Mouse (Mus musculus): ENCODE results near the gene Plekha6. TPM values are rescaled to one million over a fixed set of nuclear protein-coding genes. Genes with fewer than 3 reads are reported as not detected.

Gene Plekha6
- polyA plus RNA-seq, 1 experiment from 2014 or later, result 4.6 TPM

- Histone ChIP-seq H3K9me3 (no peaks in the 10 kb centered on the region), H3K9ac (no peak overlapping the region), H3K27ac (no peak overlapping the region), H3K36me3 (no peaks in the 10 kb centered on the region), H3K4me1 (no peaks in the 10 kb centered on the region), H3K4me2 (no peak overlapping the region), H3K27me3 (peaks cover 37% of the 10 kb centered on the region), H3K4me3 (no peak overlapping the region)
- 88% methylated on average over 9 of the region's 9 CpGs for WGBS
- ATAC-seq (ENCODE audit: insufficient number of reproducible peaks, low FRiP score, low TSS enrichment, low read depth), result no peak
Observed at GRCm38 (mm10) chr1:133171357-133171756, 7.3 kb downstream of the Plekha6 start.

DNA sequence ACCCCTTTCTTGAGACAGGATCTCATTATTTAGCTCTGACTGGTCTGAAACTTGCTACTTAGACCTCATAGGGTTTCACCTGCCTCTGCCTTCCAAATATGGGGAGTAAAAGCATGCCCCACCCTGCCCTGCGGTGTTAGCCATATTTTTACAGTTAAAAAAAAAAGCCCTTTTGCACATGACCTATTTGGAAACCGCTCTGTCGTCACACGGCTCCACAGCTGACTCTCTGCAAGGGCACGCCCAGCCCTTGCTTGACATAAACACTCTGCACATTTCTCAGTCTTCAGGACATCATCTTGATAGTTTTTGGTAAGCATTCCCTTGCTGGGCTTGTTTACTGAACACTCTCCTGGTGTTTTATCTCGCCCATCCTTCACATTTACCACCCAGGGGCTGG, 11.1 kb downstream of the Plekha6 start:
- no peak for ATAC-seq (ENCODE audit: insufficient number of reproducible peaks, low FRiP score, low TSS enrichment, low read depth)
- no peaks in the 10 kb centered on the region for H3K36me3 ChIP-seq
- no peak overlapping the region for H3K4me3 ChIP-seq
- peaks cover 17% of the 10 kb centered on the region; the same call in 1 of the 2 replicates for H3K27me3 ChIP-seq
- H3K4me2 ChIP-seq, result no peak overlapping the region
- 66% methylated on average over 6 of the region's 6 CpGs for WGBS
- H3K4me1 ChIP-seq, result peaks cover 17% of the 10 kb centered on the region
- H3K9me3 ChIP-seq, result no peaks in the 10 kb centered on the region
- H3K27ac ChIP-seq, result no peak overlapping the region
- no peak overlapping the region for H3K9ac ChIP-seq

DNA sequence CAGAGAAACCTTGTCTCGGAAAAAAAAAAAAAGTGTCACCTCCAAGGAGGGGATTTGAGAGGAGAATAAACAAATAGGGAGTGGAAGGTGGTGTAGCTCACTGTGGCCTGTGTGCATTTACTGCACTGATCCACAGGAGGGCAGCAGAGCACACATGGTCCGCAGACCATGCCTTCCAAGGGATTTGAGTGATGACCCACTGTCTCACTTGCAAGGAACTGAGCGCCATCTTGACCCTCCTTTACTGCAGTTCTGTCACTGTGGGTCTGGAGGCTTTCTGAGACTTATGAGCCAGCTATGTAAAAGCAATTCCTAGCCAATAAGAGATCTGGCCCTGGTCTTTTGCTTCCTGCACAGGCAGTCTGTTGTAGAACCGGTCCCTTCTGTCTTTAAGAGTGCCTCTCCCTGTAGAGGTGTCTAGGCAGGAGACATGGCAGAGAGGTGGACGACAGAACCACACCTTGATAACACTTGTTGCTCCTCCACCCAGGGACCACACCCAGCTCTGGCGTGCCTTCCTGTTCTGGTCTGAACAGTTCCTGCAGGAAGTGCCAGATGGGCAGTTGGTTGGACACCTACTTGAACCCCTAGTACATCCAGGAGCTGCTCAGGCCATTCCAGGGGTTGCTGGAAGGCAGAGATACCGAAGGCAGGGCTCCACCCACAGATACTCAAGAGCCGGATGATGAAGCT, 13.6 kb downstream of the Plekha6 start:
- peaks cover 26% of the 10 kb centered on the region for H3K27me3 ChIP-seq
- H3K4me3 ChIP-seq, result no peak overlapping the region
- WGBS, result 43% methylated on average over 8 of the region's 8 CpGs
- no peak for ATAC-seq (ENCODE audit: insufficient number of reproducible peaks, low FRiP score, low TSS enrichment, low read depth)
- H3K9me3 ChIP-seq, result no peaks in the 10 kb centered on the region
- no peak overlapping the region for H3K27ac ChIP-seq
- no peak overlapping the region for H3K4me2 ChIP-seq
- H3K9ac ChIP-seq, result no peak overlapping the region
- H3K36me3 ChIP-seq, result no peaks in the 10 kb centered on the region
- H3K4me1 ChIP-seq, result peaks cover 32% of the 10 kb centered on the region

- H3K9me3 ChIP-seq, result no peaks in the 10 kb centered on the region
- H3K4me2 ChIP-seq, result no peak overlapping the region
- H3K36me3 ChIP-seq, result no peaks in the 10 kb centered on the region
- H3K4me1 ChIP-seq, result peaks cover 41% of the 10 kb centered on the region
- no peak overlapping the region for H3K27ac ChIP-seq
- no peak overlapping the region for H3K4me3 ChIP-seq
- H3K9ac ChIP-seq, result no peak overlapping the region
- WGBS, result 65% methylated on average over 11 of the region's 11 CpGs
- ATAC-seq (ENCODE audit: insufficient number of reproducible peaks, low FRiP score, low TSS enrichment, low read depth), result no peak
- H3K27me3 ChIP-seq, result peaks cover 36% of the 10 kb centered on the region
Observed at GRCm38 (mm10) chr1:133178732-133179440, 14.9 kb downstream of the Plekha6 start.

- WGBS, result 1% methylated on average over 31 of the region's 31 CpGs
- Histone ChIP-seq H3K36me3 (no peaks in the 10 kb centered on the region), H3K27ac (no peak overlapping the region), H3K27me3 (peaks cover 31% of the 10 kb centered on the region), H3K9ac (no peak overlapping the region), H3K4me3 (peak overlapping the region; percentile 39), H3K4me2 (peak overlapping the region; percentile 84), H3K4me1 (peaks cover 41% of the 10 kb centered on the region), H3K9me3 (no peaks in the 10 kb centered on the region)
- no peak for ATAC-seq (ENCODE audit: insufficient number of reproducible peaks, low FRiP score, low TSS enrichment, low read depth)
Observed at GRCm38 (mm10) chr1:133181072-133182015, 17.3 kb downstream of the Plekha6 start.

- no peak for ATAC-seq (ENCODE audit: insufficient number of reproducible peaks, low FRiP score, low TSS enrichment, low read depth)
- Histone ChIP-seq H3K9ac (no peak overlapping the region), H3K4me1 (peaks cover 41% of the 10 kb centered on the region), H3K27me3 (peaks cover 27% of the 10 kb centered on the region), H3K4me2 (peak overlapping the region; percentile 84), H3K36me3 (no peaks in the 10 kb centered on the region), H3K4me3 (peak overlapping the region; percentile 39), H3K9me3 (no peaks in the 10 kb centered on the region), H3K27ac (no peak overlapping the region)
- under 1% methylated on average over 23 of the region's 25 CpGs for WGBS
Observed at GRCm38 (mm10) chr1:133182016-133182705, 18.2 kb downstream of the Plekha6 start.

- no peaks in the 10 kb centered on the region for H3K9me3 ChIP-seq
- no peaks in the 10 kb centered on the region for H3K36me3 ChIP-seq
- H3K27ac ChIP-seq, result no peak overlapping the region
- peak overlapping the region; percentile 32 for H3K4me3 ChIP-seq
- H3K9ac ChIP-seq, result no peak overlapping the region
- peaks cover 40% of the 10 kb centered on the region for H3K4me1 ChIP-seq
- peak overlapping the region; percentile 84 for H3K4me2 ChIP-seq
- H3K27me3 ChIP-seq, result peaks cover 27% of the 10 kb centered on the region
- no peak for ATAC-seq (ENCODE audit: insufficient number of reproducible peaks, low FRiP score, low TSS enrichment, low read depth)
- WGBS, result 2% methylated on average over 16 of the region's 16 CpGs
Observed at GRCm38 (mm10) chr1:133182706-133183095, 18.7 kb downstream of the Plekha6 start.

DNA sequence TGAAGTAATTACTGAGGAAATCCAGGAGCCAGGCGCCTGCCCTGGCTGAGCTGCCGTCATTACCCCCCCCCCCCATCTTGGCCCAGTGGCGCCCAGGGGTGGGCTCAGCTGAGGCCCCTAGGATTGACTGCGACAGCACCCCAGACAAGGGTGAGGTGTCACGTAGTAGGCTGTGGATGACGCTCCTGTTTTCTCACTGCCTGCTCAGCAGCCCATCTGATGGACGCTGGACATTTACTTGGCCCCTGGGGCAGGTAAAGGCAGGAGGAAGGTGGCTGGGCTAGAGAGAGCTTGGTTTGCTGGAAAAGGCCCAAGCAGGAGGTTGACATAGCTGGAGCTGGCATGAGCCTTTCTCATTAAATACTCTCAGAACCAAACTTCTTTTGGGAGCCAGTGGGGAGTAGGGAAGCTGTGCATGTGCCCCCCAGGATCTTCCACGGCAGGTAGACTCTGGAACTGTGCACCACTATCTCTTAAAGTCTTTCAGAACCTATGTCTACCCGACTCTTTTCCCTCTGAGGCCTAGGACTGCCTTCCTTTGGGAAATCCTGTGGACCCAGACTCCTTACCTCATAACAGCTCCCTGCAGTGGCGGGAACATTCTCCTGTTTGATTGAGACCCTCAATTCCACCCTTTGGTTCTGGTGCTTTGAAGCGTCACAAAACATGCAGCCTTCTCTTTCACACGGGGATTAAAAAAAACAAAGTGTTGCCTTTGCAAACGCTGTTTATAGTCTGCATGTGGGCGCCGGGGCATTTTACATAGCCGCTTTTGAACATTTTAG, 19.3 kb downstream of the Plekha6 start:
- Histone ChIP-seq H3K4me2 (no peak overlapping the region), H3K27me3 (peaks cover 27% of the 10 kb centered on the region), H3K4me3 (no peak overlapping the region), H3K27ac (no peak overlapping the region), H3K9ac (no peak overlapping the region), H3K36me3 (no peaks in the 10 kb centered on the region), H3K4me1 (peaks cover 37% of the 10 kb centered on the region), H3K9me3 (no peaks in the 10 kb centered on the region)
- ATAC-seq (ENCODE audit: insufficient number of reproducible peaks, low FRiP score, low TSS enrichment, low read depth), result no peak
- WGBS, result 32% methylated on average over 16 of the region's 16 CpGs

DNA sequence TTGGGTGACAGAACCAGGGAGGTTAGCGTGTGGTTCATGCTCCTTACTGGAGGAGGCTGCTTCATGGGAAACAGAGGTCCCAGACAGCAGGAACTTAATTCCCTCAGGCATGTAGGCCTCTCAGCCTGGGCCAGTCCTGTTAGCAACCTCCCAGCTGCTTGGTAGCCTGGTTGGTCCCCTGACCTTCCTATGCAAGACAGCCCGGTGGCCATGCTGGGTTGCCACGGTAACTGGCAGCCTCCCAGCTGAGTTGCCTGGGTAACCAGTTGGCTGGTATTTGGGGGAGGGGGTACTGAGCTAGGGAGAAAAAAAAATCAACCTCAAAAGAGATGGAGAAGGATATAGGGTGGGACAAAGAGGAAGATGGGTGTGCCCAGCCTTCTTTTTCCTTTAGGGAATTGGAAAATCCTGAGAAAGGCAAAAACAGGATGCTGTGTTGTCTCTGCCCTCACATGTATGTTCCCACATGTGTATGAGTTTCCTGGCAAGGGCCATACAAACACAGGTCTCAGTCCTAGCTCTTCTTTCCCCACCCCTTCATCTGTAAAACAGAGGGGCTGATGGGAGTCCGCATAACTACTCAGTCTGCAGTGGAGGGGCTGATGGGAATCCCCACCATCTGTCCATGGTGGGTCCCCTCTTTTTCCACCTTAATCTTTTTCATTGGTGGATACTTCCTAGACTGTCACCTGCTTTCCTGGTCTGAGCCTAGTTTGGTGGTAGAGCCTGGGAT, 24.1 kb downstream of the Plekha6 start:
- H3K36me3 ChIP-seq, result no peaks in the 10 kb centered on the region
- H3K27me3 ChIP-seq, result peaks cover 5% of the 10 kb centered on the region
- H3K4me2 ChIP-seq, result no peak overlapping the region
- no peak overlapping the region for H3K27ac ChIP-seq
- 19% methylated on average over 4 of the region's 4 CpGs for WGBS
- no peak for ATAC-seq (ENCODE audit: insufficient number of reproducible peaks, low FRiP score, low TSS enrichment, low read depth)
- H3K4me3 ChIP-seq, result no peak overlapping the region
- H3K4me1 ChIP-seq, result peaks cover 9% of the 10 kb centered on the region
- no peaks in the 10 kb centered on the region for H3K9me3 ChIP-seq
- no peak overlapping the region for H3K9ac ChIP-seq

- no peak overlapping the region for H3K9ac ChIP-seq
- H3K36me3 ChIP-seq, result no peaks in the 10 kb centered on the region
- no peak overlapping the region for H3K4me2 ChIP-seq
- WGBS, result 84% methylated on average over 8 of the region's 8 CpGs
- ATAC-seq (ENCODE audit: insufficient number of reproducible peaks, low FRiP score, low TSS enrichment, low read depth), result no peak
- H3K4me1 ChIP-seq, result 0 out of 2 replicates have a peak, but pooled peaks cover 4% of the 10 kb centered on the region
- H3K9me3 ChIP-seq, result no peaks in the 10 kb centered on the region
- H3K4me3 ChIP-seq, result no peak overlapping the region
- no peak overlapping the region for H3K27ac ChIP-seq
- no peaks in the 10 kb centered on the region for H3K27me3 ChIP-seq
Observed at GRCm38 (mm10) chr1:133188719-133189118, 24.7 kb downstream of the Plekha6 start.
